Mouse (Mus musculus) small intestine, adult 2 months (tissue): ENCODE results near the gene Ap4b1.

Source experiments
- CTCF ChIP-seq: fragments of 200-500 bp; IDR thresholded peaks from 2 replicates; pipeline ENCODE4 v1.5.1; 2012; ENCODE audit warnings: low read depth, mild to moderate bottlenecking, control low read depth, inconsistent platforms, low read length, moderate library complexity, mixed read lengths; ENCODE audit not compliant: insufficient replicate concordance, insufficient read length; ENCODE audit errors: extremely low read depth
- POLR2A ChIP-seq: fragments of 200-500 bp; IDR thresholded peaks from 2 replicates; pipeline ENCODE4 v1.6.1; 2012; ENCODE audit warnings: low read depth, mild to moderate bottlenecking, control low read depth, inconsistent platforms, low read length, moderate library complexity

DNA sequence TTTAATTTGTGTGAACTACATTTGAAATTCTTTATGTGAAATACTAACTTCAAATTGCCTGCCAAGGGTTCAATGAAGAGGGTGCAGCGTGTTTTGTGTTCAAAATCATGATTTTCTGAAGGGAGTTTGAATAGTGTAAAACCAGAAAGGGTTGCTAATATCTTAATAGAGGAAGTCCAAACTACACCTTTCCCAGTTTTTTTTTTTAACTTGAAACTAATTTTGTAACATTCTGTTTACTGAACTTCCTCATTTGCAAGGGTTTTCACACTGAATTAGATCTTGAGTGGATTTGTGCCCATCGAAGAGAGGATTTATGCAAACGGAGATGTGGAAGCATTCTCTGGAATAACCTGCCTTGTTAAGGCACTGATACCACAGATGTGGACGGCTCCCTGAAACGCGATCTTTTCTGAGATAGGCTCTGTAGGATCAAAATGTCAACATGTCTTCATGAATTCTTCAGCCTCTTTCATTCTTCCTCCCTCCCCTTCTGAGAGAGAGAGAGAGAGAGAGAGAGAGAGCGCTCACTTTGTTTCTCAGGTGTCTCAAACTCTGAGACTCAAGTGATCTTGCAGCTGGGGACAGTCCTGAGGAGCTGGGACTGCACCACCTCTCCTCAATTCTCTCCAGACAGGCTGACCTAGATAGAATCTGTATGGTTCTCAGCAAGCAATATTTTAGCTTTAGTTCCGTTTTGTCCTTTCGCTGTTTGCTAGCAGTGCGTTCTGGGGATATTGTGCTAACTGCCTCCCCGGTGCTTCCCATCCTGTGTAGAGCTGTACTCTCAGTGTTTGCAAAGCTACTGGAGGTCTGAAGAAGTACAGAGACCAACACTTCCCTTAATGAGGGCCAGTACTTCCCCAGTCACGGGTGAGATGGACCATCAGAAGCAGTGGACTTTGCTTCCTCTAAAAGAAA lies 49.8 kb downstream of the Ap4b1 start, which contains the start of gene Ptpn22:
- TF ChIP-seq CTCF (no peak), POLR2A (no peak)
